Mouse (Mus musculus): Measurements from ENCODE around the gene Cdk9. TPM values are rescaled to one million over a fixed set of nuclear protein-coding genes. Genes with fewer than 3 reads are reported as not detected.

The Cdk9 gene
- polyA plus RNA-seq, 1 experiment from 2014 or later, result 68.7 TPM

GRCm38 (mm10) chr2:32736306-32736829 lies 23.5 kb upstream of the Cdk9 start:
- ATAC-seq (no peak), DNase-seq (ENCODE audit: low spot score) (no peak)
- WGBS, result 42% methylated on average over 3 of the region's 3 CpGs
- peaks cover 10% of the 10 kb centered on the region; the same call in 1 of the 2 replicates for H3K4me1 ChIP-seq (ENCODE audit: insufficient read depth, low read depth, low read length)
- H3K9me3 ChIP-seq (ENCODE audit: low read length), result no peaks in the 10 kb centered on the region
- H3K27ac ChIP-seq (ENCODE audit: low read length), result peak overlapping the region; percentile 51; the same call in 1 of the 2 replicates
- H3K9ac ChIP-seq (replicated peaks; ENCODE audit: low read depth), result no peak overlapping the region
- no peaks in the 10 kb centered on the region for H3K36me3 ChIP-seq (ENCODE audit: insufficient read depth, low read length)
- no peaks in the 10 kb centered on the region for H3K27me3 ChIP-seq (replicated peaks; ENCODE audit: insufficient read depth, low read length)
- H3K4me3 ChIP-seq (ENCODE audit: low read depth, low read length), result no peak overlapping the region
- H3K4me2 ChIP-seq (replicated peaks; ENCODE audit: low read depth, low read length), result no peak overlapping the region; the same call in 1 of the 2 replicates
- TF ChIP-seq CTCF (IDR thresholded peaks at IDR 0.05), result no peak
- TF ChIP-seq EP300 (IDR thresholded peaks at IDR 0.05), result no peak

GRCm38 (mm10) chr2:32734933-32735332 lies 22.1 kb upstream of the Cdk9 start:
- H3K4me2 ChIP-seq (replicated peaks; ENCODE audit: low read depth, low read length), result peak overlapping the region; percentile 11; the same call in 1 of the 2 replicates
- TF ChIP-seq EP300 (IDR thresholded peaks at IDR 0.05) (peak; percentile 98), CTCF (IDR thresholded peaks at IDR 0.05) (no peak)
- peak overlapping the region; percentile 85 for H3K27ac ChIP-seq (ENCODE audit: low read length)
- DNase-seq (ENCODE audit: low spot score) (peak; percentile 75), ATAC-seq (peak; percentile 81)
- H3K4me1 ChIP-seq (ENCODE audit: insufficient read depth, low read depth, low read length), result peaks cover 4% of the 10 kb centered on the region; the same call in 1 of the 2 replicates
- H3K9me3 ChIP-seq (ENCODE audit: low read length), result no peaks in the 10 kb centered on the region
- 35% methylated on average over 4 of the region's 4 CpGs for WGBS
- H3K9ac ChIP-seq (replicated peaks; ENCODE audit: low read depth), result no peak overlapping the region
- no peak overlapping the region for H3K4me3 ChIP-seq (ENCODE audit: low read depth, low read length)
- no peaks in the 10 kb centered on the region for H3K27me3 ChIP-seq (replicated peaks; ENCODE audit: insufficient read depth, low read length)
- H3K36me3 ChIP-seq (ENCODE audit: insufficient read depth, low read length), result no peaks in the 10 kb centered on the region

GRCm38 (mm10) chr2:32734480-32734879 lies 21.6 kb upstream of the Cdk9 start:
- TF ChIP-seq CTCF (IDR thresholded peaks at IDR 0.05) (no peak), EP300 (IDR thresholded peaks at IDR 0.05) (no peak)
- peaks cover 4% of the 10 kb centered on the region; the same call in 1 of the 2 replicates for H3K4me1 ChIP-seq (ENCODE audit: insufficient read depth, low read depth, low read length)
- peak; percentile 63 for ATAC-seq
- peak; percentile 26 for DNase-seq (ENCODE audit: low spot score)
- 25% methylated on average over 4 of the region's 4 CpGs for WGBS
- H3K4me2 ChIP-seq (replicated peaks; ENCODE audit: low read depth, low read length), result no peak overlapping the region; the same call in 1 of the 2 replicates
- no peaks in the 10 kb centered on the region for H3K27me3 ChIP-seq (replicated peaks; ENCODE audit: insufficient read depth, low read length)
- H3K4me3 ChIP-seq (ENCODE audit: low read depth, low read length), result no peak overlapping the region
- peak overlapping the region; percentile 85 for H3K27ac ChIP-seq (ENCODE audit: low read length)
- H3K36me3 ChIP-seq (ENCODE audit: insufficient read depth, low read length), result no peaks in the 10 kb centered on the region
- H3K9me3 ChIP-seq (ENCODE audit: low read length), result no peaks in the 10 kb centered on the region
- no peak overlapping the region for H3K9ac ChIP-seq (replicated peaks; ENCODE audit: low read depth)

- no peak overlapping the region for H3K9ac ChIP-seq (replicated peaks; ENCODE audit: low read depth)
- 0 out of 2 replicates have a peak overlapping the region, but pooled peaks have one; percentile 1 for H3K4me2 ChIP-seq (replicated peaks; ENCODE audit: low read depth, low read length)
- 56% methylated on average over 6 of the region's 6 CpGs for WGBS
- no peaks in the 10 kb centered on the region for H3K27me3 ChIP-seq (replicated peaks; ENCODE audit: insufficient read depth, low read length)
- DNase-seq (ENCODE audit: low spot score), result no peak
- H3K9me3 ChIP-seq (ENCODE audit: low read length), result no peaks in the 10 kb centered on the region
- no peak for ATAC-seq
- TF ChIP-seq EP300 (IDR thresholded peaks at IDR 0.05) (no peak), CTCF (IDR thresholded peaks at IDR 0.05) (no peak)
- peak overlapping the region; percentile 85; the same call in 1 of the 2 replicates for H3K27ac ChIP-seq (ENCODE audit: low read length)
- peaks cover 4% of the 10 kb centered on the region; the same call in 1 of the 2 replicates for H3K4me1 ChIP-seq (ENCODE audit: insufficient read depth, low read depth, low read length)
- H3K4me3 ChIP-seq (ENCODE audit: low read depth, low read length), result no peak overlapping the region
- no peaks in the 10 kb centered on the region for H3K36me3 ChIP-seq (ENCODE audit: insufficient read depth, low read length)
These were observed 19.8 kb upstream of the Cdk9 start for GRCm38 (mm10) chr2:32732695-32733094.

- TF ChIP-seq CTCF (IDR thresholded peaks at IDR 0.05), result no peak
- TF ChIP-seq EP300 (IDR thresholded peaks at IDR 0.05), result no peak
- H3K9ac ChIP-seq (replicated peaks; ENCODE audit: low read depth), result no peak overlapping the region
- DNase-seq (ENCODE audit: low spot score) (no peak), ATAC-seq (no peak)
- H3K27ac ChIP-seq (ENCODE audit: low read length), result peak overlapping the region; percentile 83
- H3K4me2 ChIP-seq (replicated peaks; ENCODE audit: low read depth, low read length), result no peak overlapping the region
- peaks cover 7% of the 10 kb centered on the region; the same call in 1 of the 2 replicates for H3K4me1 ChIP-seq (ENCODE audit: insufficient read depth, low read depth, low read length)
- H3K36me3 ChIP-seq (ENCODE audit: insufficient read depth, low read length), result no peaks in the 10 kb centered on the region
- WGBS, result 47% methylated on average over 4 of the region's 4 CpGs
- no peaks in the 10 kb centered on the region for H3K9me3 ChIP-seq (ENCODE audit: low read length)
- no peaks in the 10 kb centered on the region for H3K27me3 ChIP-seq (replicated peaks; ENCODE audit: insufficient read depth, low read length)
- no peak overlapping the region for H3K4me3 ChIP-seq (ENCODE audit: low read depth, low read length)
These were observed 19.0 kb upstream of the Cdk9 start for GRCm38 (mm10) chr2:32731911-32732310.

GRCm38 (mm10) chr2:32730854-32731253 lies 18.0 kb upstream of the Cdk9 start:
- Histone ChIP-seq H3K9me3 (ENCODE audit: low read length) (no peaks in the 10 kb centered on the region), H3K27me3 (replicated peaks; ENCODE audit: insufficient read depth, low read length) (no peaks in the 10 kb centered on the region), H3K9ac (replicated peaks; ENCODE audit: low read depth) (no peak overlapping the region), H3K36me3 (ENCODE audit: insufficient read depth, low read length) (no peaks in the 10 kb centered on the region), H3K4me2 (replicated peaks; ENCODE audit: low read depth, low read length) (peak overlapping the region; percentile 54), H3K4me3 (ENCODE audit: low read depth, low read length) (0 out of 2 replicates have a peak overlapping the region, but pooled peaks have one; percentile 0), H3K27ac (ENCODE audit: low read length) (peak overlapping the region; percentile 83), H3K4me1 (ENCODE audit: insufficient read depth, low read depth, low read length) (peaks cover 8% of the 10 kb centered on the region; the same call in 1 of the 2 replicates)
- DNase-seq (ENCODE audit: low spot score) (peak; percentile 58), ATAC-seq (no peak)
- WGBS, result 17% methylated on average over 11 of the region's 11 CpGs
- TF ChIP-seq EP300 (IDR thresholded peaks at IDR 0.05) (no peak), CTCF (IDR thresholded peaks at IDR 0.05) (no peak)

All from lung, postnatal 0 days (tissue).